Mouse (Mus musculus) right cerebral cortex, postnatal 36 days (tissue): ENCODE measurements at regions not wholly inside any gene's neighbourhood (a gene's known extent, or its start where the extent isn't known, plus 50 kb on each side); places are given as distances from the start of the nearest gene placed in this dataset.

Experiments used
- DNase-seq, 2 experiments: peaks; one replicate each; pipeline ENCODE4 v3.0.0; 2022; ENCODE audit warnings: low spot score in 2 of 2, mixed read lengths in 1 of 2

DNA sequence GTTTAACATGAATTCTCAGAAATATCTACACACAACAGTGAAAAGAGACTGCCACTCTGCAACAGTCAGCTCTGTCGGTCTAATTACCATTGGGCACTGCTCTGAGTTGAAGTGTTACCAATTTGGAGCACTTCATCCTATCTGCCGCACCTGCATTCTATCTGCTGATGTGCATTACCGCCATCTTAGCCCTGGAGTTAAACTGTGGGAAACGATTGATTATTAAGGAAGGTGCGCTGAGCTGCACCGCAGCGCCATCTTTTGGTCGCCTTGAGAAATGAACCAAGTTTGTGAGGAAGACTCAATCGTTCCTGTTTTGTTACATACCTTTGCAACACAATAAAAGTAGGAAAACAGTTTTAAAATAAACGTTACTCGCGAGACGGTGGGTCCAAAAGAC lies 110.5 kb downstream of the Rergl start:
- peak; percentile 8 to 17 for DNase-seq

DNA sequence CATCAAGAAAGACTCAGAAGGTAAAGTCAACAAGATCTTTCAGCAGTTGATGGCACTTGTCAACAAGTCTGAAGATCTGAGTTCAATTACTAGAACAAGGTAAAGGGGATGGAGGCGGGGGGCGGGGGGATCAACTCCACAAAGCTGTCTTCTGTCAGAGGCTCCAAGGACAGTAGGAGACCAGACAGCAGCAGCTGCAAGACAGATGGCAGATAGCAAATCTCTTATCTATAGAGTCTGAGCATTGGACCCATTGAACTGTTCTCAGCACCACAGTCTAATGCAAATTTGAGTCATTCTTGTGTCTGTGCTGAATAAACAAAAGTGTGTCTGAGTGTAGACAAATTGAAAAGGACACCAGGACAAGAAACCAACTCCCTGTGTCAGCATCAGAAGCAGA lies 150.8 kb downstream of the Rergl start:
- no peak for DNase-seq

DNA sequence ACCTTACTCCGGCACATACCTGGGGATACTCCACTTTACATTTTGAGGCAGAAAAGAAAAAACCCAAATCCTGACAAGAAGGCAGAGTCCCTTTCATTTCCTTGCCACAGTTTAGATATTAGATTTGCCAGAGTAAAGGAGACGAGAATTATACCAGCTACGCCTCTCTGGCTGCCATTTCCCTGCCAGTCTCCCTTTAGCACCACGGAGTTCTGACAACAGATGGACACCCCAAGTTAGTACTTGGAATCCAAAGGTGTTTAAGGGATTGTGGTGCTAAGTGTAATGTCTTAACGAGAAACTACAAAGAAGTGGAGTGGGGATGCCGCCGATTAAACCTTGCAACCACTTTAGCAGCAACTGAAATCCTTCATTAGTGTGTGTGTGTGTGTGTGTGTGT lies 176.6 kb downstream of the Rergl start:
- no peak for DNase-seq

DNA sequence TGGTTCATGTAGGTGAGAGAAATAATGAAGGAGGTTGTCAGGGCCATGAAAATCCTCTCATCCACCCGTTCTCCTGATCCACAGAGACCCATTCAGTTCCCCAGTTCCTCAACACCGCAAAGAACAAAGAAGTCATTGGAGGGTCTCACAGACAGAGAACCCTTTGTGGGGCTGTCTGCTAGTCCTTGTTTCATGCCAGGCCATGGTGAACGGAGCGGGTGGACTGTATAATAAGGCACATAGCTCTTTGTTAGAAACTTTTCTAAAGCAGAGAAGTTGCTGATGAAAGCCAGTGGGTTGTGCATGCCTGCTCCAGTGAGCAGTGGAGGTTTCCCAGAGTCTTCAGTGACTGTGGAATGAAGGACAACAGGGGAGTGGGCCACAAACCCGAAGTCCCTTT lies 194.1 kb downstream of the Rergl start:
- DNase-seq, result no peak

DNA sequence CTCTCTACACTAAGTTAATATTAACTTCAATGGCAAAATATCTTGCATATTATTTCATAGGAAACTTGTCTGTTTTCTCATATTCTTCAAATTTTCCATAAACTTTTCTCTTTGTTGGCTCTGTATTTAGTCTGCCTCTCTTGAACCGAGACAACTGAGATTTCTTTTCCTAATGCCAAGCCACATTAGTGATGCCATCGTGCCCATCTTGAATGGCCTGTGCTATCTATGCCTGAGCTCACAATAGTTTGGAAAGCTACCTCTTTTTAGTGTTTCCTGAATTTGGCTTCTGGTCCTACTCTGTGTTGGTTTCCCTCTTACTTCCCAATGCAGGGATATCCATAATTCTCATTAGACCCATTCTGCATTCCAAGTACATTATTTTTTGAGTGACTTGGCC lies 197.5 kb downstream of the Rergl start:
- no peak for DNase-seq

DNA sequence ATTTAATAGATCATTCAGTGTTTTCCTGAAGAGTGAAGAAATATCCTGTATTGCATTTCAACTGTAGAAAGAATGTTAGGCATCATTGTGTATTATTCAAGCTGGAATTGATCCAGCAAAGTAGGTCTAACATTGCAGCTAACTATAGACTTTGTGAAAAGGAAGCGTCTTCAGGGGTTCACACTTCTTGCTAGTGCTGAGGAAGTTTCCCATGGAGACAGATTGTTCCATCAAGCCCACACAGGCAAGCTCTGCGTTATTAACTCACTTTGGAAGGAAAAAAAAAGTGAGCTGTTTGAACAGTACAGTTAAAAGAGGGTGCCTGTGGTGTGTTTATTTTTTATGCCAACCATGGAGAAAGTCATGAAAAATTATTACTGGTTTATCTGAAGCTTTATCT lies 206.1 kb downstream of the Rergl start:
- peak in 1 of 2 experiments; percentile 68 for DNase-seq

DNA sequence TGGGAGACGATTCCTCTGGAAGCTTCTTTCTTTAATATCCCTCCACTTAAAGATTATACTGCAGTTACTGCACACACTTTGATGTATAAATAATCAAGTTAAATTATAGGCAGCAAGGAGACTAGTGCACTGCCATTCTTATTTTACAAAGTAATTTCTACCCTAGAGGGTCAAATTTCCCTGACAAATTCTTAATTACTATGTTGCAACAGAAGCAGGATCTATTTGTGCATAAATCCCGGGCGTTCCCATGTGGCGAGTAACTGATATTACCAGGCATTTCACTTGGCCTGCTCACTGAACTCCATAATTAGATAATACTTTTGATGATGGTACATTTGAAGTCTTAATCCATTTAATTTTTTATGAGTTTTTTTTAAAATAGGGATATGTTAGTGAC lies 222.7 kb downstream of the Rergl start:
- DNase-seq, result no peak

DNA sequence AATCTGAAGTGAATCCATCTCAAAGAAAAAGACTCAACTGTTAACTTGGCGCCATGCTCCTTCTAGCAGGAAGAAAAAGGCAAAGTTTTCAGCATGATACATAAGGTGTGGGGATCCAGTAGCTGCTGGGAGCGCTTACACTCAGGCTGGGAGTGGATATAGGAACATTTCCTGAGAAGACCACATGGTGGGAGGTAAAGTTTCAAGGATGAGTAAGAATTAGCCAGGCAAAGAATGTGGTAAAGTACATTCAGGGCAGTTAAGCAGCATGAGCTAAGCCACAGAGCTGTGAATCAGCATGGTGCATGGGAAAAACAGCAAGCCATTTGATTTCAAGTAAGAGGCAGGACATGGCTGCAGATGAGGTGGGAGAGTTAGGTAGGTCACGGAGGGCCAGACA lies 226.3 kb downstream of the Rergl start:
- no peak for DNase-seq

DNA sequence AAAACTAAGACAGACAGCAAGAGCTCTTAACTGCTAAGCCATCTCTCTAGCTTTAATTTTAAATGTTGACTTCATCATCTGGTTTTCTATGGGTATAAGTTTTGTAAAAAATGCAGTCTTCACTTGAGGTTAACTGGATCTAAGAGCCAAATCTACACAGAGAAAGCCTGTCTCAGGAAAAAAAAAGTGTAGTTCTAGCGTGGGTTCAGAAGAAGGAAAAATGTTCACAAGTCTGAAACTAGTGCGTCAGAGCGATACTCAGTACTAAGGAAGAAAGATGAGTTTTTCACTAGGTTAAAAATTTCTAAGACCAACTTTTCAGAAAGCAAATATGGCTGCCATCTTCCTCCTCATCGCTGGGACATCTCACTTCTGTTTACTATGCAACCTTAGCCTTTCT lies 248.1 kb downstream of the Rergl start:
- DNase-seq, result no peak

DNA sequence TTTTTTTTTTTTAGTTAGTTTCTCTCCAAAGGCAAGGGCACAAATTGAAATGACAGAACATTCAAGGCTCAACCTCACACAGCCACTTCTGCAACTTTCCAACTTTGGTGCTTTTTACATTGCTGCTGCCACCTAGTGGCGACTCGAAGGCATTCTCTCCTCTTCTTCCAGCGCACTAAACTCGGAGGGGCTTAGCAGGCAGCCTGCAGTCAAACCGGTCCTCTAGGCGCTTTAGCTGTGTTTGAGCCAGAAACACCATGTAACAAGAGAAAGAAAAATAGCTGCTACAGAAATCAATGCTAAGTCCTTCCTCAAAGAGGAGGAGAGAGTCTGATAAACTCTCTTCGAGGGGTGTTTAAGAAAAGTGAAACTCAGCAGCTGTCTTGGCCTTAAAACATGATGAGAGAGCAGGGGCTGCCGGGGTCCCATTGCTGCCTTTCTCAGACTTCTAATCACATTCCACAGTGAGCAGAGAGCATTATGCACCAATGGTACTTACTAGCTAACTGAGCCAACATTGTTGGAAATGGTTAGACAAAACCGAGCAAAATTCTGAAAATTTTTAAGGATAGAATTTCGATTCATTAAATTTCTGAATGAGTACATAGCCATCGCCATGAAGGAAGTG lies 252.7 kb downstream of the Rergl start:
- DNase-seq, result peak; percentile 34 to 35

DNA sequence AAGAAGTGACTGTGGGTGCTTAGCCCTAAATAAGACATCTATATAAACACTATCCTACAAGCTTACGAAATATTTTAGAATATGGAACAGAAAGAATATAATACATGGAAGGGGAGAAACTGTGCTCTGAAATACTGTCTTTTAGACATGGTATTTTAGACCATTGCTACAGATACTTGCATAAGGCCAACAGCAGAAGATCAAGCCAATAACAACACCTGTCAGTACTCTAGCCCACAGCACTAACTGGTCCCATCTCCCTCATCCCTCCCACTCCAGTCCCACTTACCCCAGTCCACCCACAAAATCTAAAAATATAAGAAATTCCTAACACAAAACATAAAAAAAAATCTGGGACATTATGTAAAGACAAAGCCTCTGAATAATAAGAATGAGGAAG lies 275.6 kb downstream of the Rergl start:
- DNase-seq, result no peak

DNA sequence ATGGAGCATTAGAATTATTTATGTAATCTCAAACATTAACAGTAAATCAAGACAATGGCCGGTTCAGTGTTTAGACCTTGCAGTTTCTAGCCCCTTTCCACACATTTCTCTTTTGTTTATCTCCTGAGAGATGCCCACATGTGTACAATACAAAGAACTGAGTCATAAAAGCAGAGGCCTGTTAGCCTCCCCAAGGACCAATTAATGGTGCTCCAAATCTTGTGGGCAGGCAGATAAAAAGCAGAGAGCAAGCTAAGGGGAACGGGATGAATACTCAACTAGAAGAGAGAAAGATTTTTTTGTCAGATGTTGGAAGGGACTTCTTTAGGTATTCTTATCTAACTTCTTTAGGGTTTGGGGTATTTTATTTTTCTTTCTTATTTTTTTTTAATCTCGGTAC lies 287.3 kb downstream of the Rergl start:
- DNase-seq, result no peak

DNA sequence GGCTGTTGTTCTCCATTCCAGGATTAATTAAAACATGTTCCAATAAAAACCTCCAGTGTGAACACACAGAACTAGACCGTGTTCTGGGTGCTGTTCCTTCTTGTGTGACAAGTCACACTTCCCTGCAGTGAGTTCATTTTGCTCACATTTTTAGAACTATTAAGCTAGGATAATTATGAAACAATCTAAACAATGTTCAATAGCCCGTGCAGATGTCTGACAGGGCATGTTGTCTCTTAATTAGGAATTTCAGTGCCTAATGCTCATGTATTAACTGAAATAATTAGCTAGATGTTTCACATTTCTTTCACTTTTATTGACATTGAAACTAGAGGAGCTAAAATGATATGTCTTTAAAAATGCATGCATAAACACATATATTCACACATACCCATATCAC lies 291.5 kb downstream of the Rergl start:
- no peak for DNase-seq

DNA sequence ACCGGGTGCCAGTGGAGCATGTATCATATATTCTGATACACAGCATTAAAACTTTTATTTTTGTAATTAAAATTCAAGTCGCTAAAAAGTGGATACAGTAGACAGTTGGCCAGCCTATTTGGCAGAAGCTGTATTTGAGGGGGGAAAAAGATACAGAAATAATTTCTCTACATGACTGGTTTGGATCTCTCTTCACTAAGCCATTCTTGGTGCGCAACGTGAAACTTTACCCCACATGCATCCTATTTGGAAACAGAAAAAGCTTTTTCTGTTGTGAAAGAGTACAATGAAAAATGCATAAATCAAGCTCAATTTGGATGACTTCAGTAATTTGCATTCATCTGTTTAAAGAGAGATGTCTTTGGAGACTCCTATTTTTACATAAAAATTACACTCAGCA lies 303.2 kb downstream of the Rergl start:
- peak in 1 of 2 experiments; percentile 44 for DNase-seq

DNA sequence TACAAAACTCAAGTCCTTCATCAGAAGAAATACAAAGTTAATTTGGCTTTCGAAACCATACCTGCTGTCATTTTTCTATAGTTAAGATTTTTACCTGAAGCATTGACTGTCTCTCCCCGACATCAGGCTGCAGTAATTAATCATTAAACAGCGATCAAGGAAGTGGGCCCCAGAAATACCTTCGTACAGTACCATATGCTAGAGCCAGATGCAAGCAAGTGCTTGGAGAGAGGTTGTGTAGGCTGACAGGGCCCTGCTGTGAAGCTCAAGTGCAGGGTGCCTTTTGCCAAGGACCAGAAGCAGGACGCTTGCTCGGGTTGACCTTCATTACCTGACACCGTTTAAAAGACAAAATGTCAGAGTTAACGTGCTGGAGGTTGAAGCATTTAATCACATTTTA lies 315.3 kb downstream of the Rergl start:
- DNase-seq, result no peak

DNA sequence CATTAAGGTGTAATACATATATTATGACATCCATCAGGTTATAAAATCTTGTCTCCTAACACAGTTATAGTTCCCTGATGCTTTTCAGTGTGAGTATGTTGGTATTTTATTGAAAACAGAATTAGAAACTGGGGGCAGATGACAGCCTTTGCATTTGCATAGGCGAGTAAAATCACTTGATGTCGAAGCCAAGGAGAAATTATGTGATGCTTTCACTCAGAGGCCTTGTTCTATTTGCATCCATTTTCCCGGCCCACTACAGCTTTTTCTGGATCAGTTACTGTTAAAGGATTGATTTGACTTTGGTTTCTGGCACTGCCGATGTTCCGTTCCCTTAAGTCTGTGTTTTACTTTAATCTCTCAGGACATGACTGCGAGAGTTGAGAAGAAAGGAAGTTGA lies 341.4 kb downstream of the Rergl start:
- peak in 1 of 2 experiments; percentile 40 for DNase-seq

DNA sequence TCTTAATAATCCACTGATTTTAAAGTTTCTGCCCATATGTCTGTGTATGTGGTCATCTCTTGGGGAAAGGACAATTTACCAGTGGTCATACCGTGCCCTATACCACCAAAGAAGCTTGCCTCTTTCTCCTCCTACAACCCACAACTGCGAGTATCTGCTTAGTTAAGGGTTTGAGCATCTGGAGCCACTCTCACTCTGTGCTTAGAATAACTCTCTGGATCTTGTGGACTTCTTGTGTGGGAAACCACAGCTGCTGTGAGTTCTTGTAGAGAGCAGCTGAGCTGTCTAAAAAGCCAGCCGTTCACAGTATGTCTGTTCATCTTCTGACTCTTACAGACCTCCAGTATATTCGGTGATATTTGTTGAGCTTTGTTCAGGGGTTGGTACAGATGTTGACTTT lies 342.0 kb downstream of the Rergl start:
- DNase-seq, result peak; percentile 12 to 59

DNA sequence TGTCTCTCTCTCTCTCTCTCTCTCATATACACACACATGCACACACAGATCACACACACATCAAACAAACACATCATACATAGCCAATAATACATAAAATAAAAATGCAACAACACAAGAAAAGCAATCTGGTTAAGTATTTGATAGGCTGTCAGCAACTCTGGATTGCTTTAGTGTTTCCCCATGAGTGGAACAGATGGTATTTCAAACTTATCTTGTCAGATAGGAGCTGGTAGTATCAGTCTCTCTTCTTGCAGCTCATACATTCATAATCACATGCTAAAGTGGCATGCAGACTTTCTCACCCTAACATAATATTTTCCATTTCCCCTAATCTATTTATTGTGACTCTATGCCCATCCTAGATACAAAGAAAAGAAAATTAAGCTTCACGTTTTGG lies 347.0 kb downstream of the Rergl start:
- no peak for DNase-seq

DNA sequence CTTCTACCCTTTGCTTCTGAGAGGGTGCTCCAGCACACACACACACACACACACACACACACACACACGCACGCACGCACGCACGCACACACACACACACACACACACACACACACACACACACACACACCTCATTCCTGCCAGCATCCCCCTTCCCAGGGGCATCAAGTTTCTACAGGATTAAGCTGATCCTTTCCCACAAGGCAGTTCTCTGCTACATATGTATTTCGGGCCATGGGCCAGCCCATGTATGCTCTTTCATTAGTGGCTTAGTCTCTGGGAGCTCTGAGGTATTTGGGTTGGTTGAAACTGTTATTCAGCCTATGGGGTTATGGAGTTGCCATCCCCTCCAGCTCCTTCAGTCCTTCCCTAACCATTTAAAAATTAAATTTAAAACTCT lies 366.1 kb downstream of the Rergl start:
- no peak for DNase-seq

DNA sequence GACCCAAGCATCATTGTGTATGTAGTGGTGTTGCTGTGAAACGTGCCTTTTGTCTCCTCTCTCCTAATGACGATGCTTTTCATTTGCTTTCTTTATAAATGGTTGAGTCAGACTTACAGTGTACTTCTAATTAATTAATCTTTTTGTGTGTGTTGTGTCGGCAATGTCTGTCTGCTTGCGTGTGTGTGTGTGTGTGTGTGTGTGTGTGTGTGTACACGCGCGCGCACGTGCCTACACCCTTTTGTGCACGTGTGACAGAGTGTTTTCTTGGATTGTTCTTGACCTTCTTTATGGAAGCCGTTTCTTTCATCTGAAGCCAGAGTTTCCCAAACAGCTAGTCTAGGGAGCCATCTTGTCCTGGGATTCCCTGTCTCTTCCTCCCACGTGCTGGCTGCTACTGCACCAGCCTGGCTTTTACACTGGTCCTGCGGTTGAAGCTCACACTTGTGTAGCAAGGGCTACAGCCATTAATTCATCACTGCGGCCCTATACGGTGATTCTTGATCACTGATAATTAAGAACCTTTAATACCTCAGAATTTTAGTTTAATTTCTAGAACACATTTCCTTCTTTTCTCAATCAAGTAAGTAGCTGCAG lies 369.6 kb downstream of the Rergl start:
- DNase-seq, result no peak

DNA sequence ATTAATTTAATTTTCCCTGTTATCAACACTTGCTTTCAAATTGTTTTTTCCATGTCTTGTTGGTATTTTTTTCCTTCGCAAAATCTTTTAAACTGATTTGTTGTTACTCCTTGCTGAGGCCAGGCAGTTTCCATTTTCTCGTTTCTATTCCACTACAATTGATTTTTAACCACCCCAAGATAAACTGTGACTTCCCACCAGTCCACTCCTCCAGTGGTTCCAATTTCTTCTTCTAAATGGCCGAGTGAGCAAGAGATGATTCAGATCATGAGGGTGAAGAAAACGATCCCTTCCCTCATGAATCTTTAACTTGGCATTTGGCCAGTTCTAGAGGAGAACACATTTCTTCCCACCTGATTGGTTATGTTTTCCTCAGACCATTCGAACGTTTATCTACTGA lies 393.5 kb downstream of the Rergl start:
- no peak for DNase-seq

DNA sequence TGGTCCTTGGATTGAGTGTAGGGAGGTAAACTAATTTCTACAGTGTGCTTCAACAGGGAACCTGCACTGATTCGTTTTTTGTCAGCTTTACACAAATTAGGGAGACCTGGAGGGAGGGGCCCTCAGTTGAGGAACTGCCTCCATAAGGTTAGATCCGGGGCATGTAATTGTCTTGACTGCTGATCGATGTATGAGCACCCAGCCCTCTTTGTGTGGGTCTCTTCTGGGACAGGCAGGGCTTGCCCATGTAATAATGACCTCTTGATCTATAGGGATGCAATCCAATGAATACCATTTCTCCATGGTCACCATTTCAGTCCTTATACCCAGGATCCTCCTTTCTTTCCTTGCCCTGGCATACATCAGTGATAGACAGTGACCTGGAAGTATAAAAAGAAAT lies 398.4 kb downstream of the Rergl start:
- DNase-seq, result no peak

DNA sequence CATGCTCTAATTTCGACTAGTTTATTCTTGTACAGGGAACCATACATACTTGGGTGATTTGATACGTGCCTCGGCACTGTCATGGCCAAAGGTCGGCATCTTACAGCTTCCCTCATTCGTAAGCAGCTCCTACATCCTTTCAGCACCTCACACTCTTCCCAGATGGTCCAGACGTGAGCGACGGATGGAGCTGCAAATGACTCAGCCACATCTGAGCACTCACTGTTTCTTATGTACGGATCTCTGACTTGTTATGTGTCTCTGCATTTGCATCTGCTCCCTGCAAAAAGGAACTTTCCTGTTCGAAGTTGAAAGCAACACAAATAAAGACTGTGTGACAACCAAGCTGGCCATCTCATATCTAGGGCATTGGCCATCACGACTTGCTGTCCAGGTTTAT lies 402.5 kb downstream of the Rergl start:
- no peak for DNase-seq

DNA sequence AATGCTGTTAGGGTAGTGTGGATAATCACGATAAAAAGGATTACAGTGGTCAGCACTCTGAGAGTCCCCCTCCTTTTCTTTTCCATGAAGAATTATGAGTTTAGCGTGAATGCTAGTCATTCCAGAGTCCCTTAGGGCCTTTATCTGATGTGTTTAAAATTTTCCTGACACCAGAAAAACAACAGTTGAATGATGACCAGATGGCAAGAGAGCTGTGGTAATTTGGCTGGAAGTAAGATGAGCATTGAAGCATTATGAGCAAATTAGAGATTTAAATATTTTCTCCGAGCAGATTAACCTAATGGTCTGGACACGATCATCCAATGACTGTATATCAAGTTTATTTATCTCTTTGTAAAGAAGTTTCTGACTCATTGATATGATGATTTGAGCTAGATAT lies 417.1 kb upstream of the Igbp1b start:
- DNase-seq, result no peak
